Mouse (Mus musculus): Measurements from ENCODE around the gene Olfr1160.
"Not testable (repeated sequence)": the region's sequence is repeated elsewhere in the genome, so short reads cannot be mapped to it uniquely, and the experiment has no call there.

Gene Olfr1160

GRCm38 (mm10) chr2:88007515-88008318 lies at the start of gene Olfr1160:
Olfr1160 (minus strand) TSS chr2:88008268.
- no peak for DNase-seq

DNA sequence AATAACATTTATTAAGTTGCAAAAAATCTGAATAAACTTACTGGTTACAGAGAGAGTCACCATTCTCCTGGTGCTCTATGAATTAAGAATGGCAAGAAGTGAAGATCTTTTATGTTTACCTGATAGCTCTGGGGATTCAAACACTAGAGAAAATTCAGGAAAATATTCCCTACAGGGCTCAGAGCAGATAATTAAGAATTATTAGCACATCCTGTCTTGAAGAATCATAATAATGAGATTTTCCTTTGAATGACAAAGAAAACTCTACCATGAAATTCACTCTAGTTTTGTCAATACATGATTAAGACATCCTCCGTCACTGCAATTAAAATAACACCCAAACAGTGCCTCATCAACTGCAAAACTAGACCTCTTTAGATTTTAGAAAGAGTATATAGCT lies 43.0 kb upstream of the Olfr1160 start, which contains the start of gene Olfr1162:
Gene Olfr1162, minus strand, starts transcription at position 101 of the 400 bp plus-strand sequence.
- no peak for DNase-seq

GRCm38 (mm10) chr2:88037599-88037998 lies 29.5 kb upstream of the Olfr1160 start, which contains the start of gene Olfr73:
Olfr73 (minus strand) TSS chr2:88037699.
- DNase-seq = no peak

DNA sequence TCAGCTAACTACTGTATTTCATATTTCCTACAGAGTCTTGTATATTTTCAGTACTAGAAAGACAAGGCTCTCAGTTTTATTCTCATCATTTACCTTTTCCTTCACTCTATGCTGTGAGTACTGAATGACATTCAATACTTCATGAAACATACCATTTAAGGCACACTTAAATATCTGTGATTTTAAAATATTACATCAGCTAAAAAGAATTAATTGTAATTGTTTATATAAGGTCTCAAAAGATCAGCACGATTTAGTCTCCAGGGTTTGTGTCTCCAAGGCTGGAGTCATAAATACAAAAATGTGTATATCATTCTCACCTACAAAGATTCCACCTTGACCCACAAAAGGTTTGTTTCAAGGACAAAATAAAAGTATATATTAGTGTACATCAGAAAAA lies 14.4 kb upstream of the Olfr1160 start, which contains the start of gene Olfr1161:
Gene Olfr1161, plus strand, starts transcription at position 301 of the 400 bp plus-strand sequence.
- not testable (repeated sequence) for DNase-seq

DNA sequence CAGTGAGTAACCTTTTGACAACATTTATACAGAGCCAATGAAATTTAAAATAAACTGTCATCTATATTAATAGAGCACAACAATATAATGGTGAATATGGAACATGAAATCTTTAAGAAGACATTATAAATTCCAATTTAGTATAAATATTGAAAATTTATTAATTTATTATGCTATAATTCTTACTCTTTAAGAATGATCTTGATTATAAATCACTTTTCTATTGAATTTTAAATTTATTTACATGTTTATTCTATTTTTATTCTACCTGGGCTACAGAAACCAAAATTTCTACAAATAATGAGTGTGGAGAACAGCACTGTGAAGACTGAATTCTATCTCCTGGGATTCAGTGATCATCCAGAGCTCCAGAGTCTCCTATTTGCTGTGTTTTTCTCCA lies 18.3 kb downstream of the Olfr1160 start, which contains the start of gene Olfr1158:
Gene Olfr1158, plus strand, starts transcription at position 301 of the 400 bp plus-strand sequence.
- no peak for DNase-seq

GRCm38 (mm10) chr2:87974563-87974962 lies 33.5 kb downstream of the Olfr1160 start, which contains the start of gene Olfr74:
Olfr74 (minus strand) TSS chr2:87974663.
- DNase-seq = no peak

GRCm38 (mm10) chr2:87968199-87968598 lies 39.9 kb downstream of the Olfr1160 start, which contains the start of gene Olfr1157:
Olfr1157 (minus strand) TSS chr2:87968299.
- no peak for DNase-seq

DNA sequence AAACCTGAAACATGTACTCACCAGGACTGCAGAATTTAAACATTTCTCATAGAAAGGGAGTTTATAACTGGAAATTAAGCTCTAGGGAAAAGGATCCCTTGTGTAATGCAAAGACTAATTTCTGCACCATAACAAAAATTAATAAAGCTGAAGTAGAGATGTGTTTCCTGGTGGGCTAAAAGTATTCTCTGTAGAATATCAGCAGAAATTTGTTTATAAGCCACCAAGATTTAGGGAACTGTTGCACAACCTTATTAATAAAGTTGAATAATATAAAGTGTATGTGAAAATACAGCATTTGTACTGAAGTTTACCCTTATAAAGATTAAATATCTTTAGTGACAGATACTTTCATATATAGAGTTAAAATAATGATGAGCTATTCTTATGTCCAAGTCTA lies 55.1 kb downstream of the Olfr1160 start, which contains the start of gene Olfr1156:
Gene Olfr1156, minus strand, starts transcription at position 101 of the 400 bp plus-strand sequence.
- DNase-seq = no peak
